Mouse (Mus musculus) naive thymus-derived CD4-positive, alpha-beta T cell, adult 2 months (primary cell): ENCODE measurements around the gene Phactr1.

Experiments
- DNase-seq: peaks from one replicate; pipeline ENCODE4 v3.0.0-alpha.2; 2011; ENCODE audit warnings: low read depth

The Phactr1 gene

DNA sequence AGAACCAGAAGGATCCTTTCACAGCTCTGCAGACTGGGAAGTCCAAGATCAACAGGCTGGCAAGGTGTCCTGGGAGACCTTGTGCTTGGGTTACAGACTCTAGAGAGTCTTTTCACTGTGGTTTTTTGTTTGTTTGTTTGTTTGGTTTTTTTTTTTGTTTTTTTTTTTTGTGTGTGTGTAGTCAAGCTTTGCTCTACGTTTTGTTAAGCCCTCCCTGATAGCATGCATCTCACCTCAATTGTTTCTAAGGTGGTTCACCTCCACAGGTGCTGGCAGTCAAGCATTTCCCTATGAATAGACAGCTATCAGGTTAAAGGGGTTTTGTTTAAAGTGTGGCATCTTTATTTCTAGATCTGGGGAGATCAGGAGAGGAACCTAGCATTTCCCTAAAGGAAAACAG lies 191.7 kb downstream of the Phactr1 start:
- DNase-seq, result no peak

DNA sequence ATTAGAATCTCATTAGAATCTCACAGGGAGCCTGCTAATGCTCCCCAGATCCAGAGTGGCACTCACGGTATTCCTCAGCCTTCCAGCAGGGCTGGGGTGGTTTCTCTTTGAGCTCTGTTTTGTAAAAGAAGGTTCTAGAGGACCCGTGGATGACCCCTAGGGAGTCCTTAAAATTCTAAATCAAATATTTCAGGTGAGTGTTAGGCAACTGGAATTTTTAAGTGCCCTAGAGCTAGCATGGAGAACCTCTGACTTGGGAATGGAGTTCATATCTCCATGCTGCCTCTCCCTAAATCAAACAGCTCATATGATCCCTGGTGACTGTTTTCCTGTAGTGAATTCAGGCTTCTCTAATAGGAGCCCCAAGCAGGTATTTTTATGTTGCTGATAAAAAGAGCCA lies 197.9 kb downstream of the Phactr1 start:
- no peak for DNase-seq

DNA sequence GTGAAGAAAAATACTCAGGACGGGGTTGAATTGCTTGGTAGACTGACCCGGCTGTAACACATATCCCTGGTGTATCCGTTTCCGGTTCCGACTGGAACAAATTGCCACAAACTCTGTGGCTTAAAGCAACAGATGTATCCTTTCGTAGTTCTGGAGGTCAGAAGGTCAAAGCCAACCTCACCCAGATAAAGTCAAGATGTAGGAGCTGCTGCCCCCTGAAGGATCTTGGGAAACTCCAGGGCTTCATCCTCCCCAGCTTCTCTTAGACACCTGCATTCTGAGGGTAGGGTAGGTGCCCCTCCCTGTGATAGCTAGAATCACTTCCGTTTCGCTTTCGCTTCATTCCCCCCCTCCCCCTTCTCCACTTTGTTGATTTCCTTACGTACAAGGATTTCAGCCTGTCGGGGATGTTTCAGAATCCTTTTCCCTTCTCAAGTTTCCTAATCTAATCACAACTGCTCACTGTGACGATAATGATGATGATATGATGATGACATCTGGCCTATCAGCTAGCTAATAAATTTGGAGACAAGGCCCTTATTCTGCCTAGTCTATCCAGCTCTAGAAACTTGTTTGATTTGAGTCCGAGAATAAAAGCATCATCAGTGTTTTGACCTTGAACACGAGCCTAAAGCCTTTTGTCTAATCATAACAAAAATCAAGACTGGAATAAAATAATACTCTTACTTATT lies 203.8 kb downstream of the Phactr1 start:
- peak; percentile 1 for DNase-seq

DNA sequence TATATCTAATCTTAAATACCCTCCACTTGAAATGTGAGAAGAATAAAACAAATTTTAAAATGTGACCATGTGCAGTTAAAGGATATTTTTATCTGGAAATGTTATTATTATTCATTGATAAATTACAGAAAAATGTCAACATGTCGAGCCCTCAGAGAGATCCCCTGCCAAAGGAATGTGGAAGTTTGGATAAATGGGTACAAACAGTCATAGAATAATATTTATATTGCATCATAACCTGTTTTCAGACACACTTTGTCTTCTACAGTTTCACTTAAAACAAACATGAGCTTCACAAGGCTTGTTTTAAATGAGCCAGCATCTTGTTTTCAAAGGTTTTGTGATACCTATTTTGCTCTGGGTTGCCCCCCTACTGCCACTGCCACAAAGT lies 204.3 kb downstream of the Phactr1 start:
- no peak for DNase-seq

DNA sequence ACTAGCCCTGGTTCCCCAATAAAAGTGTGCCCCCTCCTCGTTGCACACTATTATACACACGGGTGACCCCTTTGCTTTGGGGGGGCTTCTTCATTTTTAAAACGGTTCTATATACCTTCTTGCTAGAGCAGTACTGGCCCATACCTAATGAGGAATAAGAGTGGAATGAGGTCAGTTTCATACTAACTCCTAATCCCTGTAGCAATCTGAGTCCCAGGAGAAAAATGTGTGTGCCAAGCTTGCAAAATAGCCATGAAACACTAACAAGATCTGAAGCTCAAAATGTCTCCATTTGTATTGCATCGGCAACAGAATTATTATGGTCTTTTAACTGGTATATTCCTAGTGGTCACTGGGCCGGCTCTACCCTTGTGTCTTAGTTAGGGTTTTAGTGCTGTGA lies 207.3 kb downstream of the Phactr1 start:
- no peak for DNase-seq

DNA sequence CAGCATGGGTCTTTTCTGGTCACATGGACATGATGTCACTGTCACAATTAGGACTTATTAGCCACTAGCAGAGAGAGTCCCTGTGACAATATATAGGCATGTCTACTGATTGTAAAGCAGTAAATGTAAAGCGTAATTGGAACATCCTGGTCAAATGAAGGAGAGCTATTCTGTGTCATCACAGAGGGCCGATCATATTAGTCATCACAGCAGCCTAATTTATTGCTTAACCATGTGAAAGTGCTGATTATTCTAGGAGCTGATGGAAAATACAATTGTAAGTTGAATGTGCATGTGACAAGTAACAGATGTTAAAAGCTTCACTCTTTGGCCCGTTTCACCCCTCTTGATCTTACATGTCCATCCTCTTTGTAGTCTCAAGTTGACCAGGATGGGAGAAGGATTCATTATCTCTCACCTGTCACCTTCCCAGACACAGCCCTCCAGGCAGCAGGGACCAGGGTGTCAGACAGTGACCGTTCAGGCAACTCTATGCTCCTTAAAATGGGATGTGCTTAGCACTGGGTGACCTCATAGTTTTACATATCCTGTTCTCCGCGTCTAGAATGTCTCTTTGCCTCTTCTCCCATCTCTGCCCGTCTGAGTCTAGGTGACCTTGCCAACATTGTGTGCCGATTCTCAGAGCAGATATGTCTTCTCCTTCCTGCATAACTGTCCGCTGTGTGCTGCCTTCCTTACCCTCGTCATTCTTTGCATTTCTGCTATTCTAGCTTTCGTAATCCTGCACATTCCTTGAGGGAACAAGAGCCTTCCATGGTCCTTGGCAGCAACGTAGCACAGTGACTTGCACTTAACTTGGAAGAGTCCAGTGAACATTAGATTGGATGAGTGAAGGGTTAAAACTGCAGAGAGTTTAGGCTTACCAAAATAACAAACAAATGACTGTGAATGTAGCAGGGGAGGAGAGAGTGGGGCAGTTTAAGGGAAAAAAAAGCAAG lies 209.4 kb downstream of the Phactr1 start:
- no peak for DNase-seq

DNA sequence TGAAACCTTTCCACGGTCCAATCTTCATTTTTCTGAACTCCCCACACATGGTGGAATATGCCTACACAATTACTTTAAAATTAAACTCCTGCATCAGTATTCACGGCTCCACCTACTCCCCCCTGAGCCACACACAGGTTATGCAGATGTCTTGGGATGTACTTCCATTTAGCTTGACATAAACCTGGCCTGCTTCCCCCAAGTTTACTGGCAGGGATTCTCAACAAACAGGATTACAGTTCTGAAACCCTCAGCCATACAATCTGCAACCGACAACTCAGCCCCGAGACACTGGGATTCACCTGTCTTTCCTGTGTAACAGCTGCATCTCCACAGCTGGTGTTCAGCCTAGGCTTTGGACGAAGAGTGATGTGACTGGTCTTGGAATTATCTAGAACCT lies 210.2 kb downstream of the Phactr1 start:
- DNase-seq, result no peak

DNA sequence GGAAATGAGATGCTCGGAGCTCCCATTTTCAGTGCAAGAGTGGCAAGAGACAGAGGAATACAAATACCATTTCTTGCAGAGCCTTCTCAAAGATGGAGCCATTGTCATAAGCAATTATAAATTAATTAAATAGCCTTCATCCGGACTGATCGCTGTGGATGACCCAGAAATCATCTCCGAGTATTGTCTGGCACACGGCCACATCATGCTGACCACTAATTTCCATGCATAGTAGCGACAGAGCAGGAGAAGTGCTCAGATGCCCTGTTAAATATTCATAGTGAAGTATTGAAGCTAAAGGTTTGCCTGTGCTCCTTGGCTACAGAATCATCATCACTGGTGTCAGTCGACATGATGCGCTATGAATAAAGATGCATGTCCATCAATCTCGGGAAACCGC lies 213.6 kb downstream of the Phactr1 start:
- no peak for DNase-seq

DNA sequence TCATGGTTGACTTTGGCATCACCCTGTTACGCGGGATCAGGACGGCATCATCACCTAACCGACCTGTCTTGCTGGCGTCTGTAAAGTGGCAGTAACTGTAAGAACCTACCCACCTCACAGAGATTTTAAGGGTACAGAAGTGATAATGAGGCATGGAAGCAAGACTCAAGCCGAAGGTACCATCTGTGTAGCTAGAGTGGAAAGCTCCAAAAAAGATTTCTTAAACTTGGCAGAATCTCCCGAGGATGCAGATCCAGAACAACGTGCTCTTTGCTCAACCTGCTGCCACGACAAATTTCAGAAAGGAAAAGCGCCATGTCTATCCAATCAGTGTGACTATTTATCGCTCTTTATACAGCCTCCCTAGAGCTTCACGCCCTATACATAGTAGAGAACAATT lies 214.2 kb downstream of the Phactr1 start:
- no peak for DNase-seq

DNA sequence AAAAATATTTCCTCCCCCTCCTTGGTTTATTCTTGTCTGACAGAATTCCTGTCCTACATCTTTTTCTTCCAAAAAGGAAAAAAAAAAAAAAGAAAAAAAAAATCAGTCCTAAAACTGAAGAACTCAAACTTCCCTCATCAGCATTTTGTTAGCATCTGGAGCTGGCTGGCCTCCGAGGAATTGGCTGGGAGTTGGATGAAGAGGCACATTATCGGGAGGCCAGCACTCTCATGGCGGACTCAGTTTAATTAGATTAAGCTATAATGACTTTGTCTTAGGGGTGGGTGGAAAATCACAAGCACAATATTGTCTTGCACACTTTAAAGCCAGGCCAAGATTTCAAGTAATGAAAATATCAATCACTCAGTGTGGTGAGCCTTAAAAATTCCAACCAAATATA lies 215.6 kb downstream of the Phactr1 start:
- no peak for DNase-seq

DNA sequence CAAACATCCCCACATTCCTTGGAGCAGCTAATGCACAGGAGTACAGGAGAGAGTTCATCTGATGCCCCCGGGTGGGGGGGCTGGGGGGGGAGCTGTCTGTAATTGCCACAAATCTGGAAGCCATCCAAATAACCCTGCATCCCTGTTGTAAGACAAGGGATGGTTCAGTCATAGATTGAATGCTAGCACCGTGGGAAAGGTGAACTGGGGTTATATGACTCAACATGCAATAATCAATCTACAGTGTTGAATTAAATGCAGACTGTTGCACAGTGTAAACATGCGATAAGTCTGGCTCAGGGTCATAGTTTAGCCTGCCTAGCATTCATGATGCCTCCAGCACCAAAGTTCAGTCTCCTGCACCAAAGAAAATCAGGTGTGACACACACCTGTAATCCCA lies 219.2 kb downstream of the Phactr1 start:
- DNase-seq, result no peak

DNA sequence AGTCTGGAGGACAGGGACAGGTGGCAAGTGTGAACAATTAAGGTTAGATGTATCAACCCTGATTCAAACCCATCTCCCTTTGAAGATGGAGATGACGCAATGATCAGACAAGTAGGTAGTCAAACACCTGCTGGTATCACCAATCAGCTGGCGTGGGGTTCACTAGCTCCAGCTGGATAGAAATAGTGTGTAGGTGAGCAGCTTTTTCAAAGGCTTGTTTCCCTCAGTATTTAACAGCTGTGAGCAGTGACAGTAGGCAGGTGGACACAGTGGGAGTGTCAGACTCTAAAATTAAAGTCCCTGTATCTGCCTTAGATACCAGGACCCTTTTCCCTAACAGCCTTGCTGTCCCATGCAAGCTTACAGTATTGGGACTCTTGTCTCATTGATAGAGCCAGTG lies 221.4 kb downstream of the Phactr1 start:
- DNase-seq, result no peak

DNA sequence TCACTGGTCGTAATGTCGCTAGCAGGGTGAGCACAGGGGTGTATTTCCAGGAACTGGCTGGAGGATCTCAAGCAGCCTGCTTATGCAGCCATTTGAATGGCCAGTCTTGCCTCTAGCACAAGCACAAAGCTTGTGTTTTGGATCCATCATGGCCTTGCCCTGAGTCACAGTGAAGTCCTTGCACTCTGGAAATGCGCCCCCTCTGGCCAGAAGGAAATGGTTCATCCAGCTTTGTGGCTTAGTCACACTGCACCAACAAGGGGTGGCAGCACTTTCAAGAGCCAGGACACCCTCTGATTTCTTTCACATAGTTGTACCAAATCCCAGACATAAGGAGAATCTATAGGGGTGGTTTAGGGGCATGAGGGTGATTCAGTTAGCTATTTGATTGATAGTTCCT lies 222.4 kb downstream of the Phactr1 start:
- DNase-seq, result no peak

DNA sequence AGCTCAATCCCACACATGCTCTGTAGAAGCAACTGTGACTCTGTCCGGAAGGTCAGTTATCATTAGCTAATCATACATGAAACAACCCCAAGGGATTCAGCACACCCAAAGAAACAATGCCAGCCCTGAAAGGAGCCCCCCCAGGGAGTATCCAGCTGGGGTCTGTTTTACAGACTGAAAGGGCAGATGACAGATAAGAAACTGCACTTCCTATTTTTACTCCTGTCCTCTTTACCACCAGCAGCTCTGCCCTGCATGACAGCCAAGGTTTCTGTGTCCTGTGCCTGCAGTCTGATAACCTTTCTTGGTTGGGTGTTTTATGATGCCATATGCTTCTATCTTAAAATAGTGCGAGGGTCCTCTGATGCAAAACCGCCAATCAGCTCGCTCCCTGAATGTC lies 225.4 kb downstream of the Phactr1 start:
- no peak for DNase-seq

DNA sequence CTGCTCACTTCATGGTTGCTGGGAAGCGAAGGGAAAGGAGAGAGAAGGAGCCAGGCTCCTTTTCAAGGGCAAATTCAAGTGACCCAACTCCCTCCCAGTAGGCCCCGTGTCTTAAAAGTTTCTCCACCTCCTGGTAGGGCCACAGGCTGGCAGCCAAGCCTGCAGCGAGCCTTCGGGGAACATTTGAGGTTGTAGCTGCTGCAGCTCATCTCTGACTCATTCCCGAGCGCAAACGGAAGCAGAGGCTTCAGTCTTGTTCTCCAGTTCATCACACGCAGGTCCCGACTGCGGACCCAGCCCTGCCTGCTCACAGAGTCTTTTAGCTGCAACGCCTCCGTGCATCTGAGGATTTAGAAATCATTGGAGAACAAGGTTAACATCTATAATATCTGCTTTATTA lies 226.6 kb downstream of the Phactr1 start:
- no peak for DNase-seq

DNA sequence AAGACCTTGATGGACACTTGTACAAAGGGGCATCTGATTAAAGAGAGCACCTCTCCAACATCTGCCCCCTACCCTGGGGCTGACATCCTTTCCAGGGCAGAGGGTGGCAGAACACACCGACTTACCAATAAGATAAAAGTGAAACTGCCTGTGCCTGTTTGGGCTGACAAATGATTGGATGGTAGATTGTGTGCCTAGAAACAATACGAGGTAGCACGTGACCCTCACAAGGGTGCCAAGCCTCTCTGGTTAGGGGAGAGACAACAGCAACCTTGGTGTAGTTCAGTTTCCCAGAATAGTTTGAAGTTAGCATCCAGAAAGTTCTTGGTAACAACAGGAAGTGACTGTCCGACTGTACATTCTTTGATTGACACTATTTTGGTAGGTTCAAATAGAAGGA lies 234.7 kb downstream of the Phactr1 start:
- DNase-seq, result no peak

DNA sequence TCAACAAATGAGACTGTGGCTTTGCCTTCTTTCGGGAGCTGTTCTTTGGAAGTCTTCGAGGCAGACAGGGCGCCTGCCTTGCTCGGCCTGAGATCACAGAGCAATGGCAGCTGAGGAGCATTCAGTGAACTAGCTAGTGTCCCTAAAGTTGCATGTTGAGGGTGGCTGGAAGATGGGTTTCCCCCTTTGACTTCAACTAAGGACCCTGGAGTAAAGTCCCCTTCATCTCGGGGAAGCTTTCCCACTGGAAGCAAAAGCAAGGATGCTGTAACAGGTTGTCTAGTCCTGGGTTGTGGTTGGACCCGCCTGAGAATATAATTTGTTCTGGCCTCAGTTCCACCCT lies 235.4 kb downstream of the Phactr1 start:
- no peak for DNase-seq

DNA sequence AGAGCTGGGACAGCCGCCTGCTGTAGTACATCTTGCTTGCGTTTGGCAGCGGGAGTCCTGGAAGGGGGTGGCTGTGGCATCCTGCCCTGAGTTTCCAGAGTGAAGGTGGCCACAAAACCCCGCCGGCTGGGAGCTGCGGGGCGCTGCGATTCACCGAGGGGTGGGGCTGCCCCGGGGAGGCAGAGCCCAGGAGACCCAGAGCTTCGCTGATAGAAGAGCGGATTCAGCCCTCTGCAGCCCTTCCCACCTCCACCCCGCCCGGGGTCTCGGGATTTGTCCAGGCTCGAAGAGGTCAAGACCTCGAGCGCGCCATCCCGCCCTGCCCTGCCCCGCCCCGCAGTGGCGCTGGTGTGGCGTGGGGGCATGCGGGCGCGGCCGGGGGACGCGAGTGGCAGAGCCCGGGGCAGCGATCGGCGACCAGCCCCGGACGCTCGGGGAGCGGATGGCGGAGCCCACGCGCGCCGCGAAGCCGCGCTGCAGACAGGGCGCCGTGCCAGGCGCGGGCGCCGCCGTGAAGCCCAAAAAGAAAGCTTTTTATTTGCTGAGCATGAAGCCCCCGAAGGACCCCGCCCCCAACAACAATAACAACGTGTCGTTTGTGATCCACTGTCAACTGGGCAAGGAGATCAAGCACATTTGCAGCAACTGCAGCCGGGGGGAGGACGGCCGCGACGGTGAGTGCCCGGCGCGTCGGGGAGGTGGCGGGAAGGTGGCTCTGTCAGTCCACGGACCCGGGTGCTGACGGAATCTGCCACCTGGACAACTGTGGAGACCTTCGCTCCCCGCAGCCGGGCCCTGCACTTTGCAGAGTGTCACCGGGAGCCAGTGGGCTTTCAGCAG lies 236.0 kb downstream of the Phactr1 start:
- no peak for DNase-seq

DNA sequence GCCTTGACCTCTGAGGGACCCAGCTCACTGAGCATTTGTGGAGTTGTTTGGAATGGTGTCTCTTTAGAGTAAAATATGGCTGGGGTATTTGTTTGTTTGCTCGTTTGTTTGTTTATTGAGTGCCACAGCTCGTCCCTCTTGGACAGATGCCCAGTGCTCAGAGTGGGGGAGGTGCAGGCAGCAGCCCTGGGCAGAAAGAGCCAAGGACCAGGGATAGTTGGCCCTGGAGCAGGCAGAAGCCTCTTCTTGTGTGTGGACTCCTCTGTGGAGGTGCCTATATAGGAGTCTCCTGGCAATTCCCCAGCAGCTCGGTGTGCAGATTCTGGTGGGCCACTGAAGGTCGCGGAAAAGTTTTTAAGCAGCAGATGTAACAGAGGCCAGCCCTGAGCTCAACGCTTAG lies 236.8 kb downstream of the Phactr1 start:
- DNase-seq, result no peak

DNA sequence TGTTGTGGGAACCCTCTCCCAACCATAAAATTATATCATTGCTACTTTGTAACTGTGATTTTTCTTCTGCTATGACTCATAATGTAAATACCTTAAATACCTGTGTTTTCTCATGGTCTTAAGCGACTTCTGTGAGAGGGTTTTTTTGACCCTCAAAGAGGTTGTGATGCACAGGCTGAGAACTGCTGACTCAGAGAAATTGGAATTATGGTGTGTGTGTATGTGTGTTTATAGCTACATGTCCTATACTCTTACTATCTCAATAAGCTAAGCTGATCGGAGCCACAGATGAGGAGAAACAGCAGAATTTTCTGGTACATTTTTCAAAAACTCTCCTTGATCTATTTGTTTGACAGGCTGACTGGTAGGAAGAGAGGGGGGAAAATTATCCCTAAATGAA lies 239.6 kb downstream of the Phactr1 start:
- no peak for DNase-seq

DNA sequence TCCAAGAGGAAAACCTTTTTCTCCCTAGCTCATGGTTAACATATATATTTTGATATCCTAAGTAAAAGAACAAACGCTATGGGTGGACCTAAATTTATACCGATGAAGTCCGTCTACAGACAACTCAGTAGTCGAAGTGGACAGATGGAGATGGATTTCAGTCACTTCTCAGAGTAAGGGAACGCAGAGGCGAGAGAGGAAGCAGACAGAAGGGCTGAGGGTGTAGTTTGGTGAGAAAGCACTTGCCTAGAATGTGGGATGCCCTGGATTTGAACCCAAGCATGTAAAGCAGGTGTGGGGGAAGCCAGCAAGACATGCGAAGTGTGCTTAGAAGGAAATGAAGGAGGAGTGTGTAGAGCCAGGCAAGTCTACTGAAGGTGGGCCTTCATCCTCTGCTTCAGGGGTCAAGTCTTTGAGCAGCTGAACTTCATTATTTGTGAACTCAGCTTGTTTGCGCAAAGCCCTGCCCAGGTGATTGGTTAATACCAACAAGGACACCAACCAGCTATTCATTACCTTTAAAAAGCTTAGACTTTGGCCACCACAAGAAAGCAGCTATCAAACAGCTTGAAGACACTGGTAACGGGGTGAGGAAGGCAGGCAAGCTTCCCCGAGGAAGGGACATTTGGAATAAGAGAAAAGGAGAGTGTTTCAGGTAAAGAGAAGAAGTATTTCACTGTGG lies 241.5 kb downstream of the Phactr1 start:
- DNase-seq, result no peak

DNA sequence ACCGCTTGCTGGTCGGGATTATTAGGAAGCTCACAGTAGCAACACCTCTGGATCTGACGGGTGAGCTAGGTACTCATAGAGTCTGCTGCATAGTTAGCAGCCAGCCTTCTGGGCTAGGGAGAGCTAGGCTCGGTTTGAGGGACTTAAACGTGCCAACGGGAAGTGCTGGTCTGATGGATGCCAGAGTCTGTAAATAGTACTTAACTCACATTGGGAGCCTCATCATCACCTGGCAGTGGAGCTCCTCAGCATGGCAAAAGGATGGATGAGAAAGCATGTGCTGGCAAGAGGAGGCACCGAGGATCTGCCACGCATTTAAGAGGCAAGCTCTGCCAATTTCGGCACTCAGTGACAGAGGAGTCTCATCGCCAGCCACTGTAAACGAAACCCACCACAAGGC lies 247.4 kb downstream of the Phactr1 start:
- no peak for DNase-seq
